Mouse (Mus musculus): Measurements from ENCODE around the gene Gm27027.

Gm27027 gene

GRCm38 (mm10) chr2:93927701-93928437 is 68.3 kb downstream of the Gm27027 start:
- peak; percentile 48 for DNase-seq

- no peak for DNase-seq
Measured at GRCm38 (mm10) chr2:93926141-93926540, 70.0 kb downstream of the Gm27027 start.

- DNase-seq, result no peak
Measured at GRCm38 (mm10) chr2:93919093-93919492, 77.1 kb downstream of the Gm27027 start.

GRCm38 (mm10) chr2:93913552-93913951 is 82.6 kb downstream of the Gm27027 start:
- no peak for DNase-seq

- DNase-seq, result peak; percentile 30
Measured at GRCm38 (mm10) chr2:93911942-93912341, 84.2 kb downstream of the Gm27027 start.

- no peak for DNase-seq
Measured at GRCm38 (mm10) chr2:93909716-93910115, 86.4 kb downstream of the Gm27027 start.

- no peak for DNase-seq
Measured at GRCm38 (mm10) chr2:93907519-93908294, 88.4 kb downstream of the Gm27027 start.

Data from right cerebral cortex, adult 18-20 months (tissue).